Mouse (Mus musculus) ovary, adult 10 weeks (tissue): ENCODE results near the gene Eif4e2. TPM values are rescaled to one million over a fixed set of nuclear protein-coding genes. Genes with fewer than 3 reads are reported as not detected.

Experiments
- polyA plus RNA-seq: library from polyadenylated mRNA; stranded (reverse); fragments of 350-450 nt; fragmentation: Illumina TruSeq; extraction: RNeasy Lipid Tissue Mini Kit (QIAGEN cat#74804); gene quantifications from one replicate; pipeline ENCODE4 v1.2.3, GENCODE M21; 2014

The Eif4e2 gene
- 33.3 TPM for polyA plus RNA-seq

GRCm38 (mm10) chr1:87213735-87214704 lies at the start of gene Eif4e2:
Eif4e2 (plus strand) TSS chr1:87213914.

DNA sequence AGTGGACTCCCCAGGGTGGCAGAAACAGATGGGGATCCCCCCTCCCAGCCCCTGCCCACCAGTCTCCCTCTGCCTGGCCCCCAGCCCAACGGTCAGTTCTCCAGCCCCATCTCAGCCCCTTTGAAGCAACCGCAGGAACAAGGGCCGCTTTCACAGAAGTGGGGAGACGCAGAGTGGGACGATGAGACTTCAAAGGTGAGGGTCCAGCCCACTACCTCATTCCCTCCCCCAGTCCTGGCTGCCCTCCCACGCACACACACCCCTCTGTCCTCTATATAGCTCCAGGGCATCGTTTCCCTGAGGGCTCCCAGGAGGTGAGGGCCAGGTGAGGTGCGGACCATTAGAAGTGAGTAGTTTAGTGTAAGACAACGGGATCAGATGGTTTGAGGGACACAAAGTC lies 30.7 kb upstream of the Eif4e2 start, which contains the start of gene Prss56:
TSS of gene Prss56 (plus strand) at position 301 of the 400 bp plus-strand sequence.

GRCm38 (mm10) chr1:87190429-87190828 lies 23.3 kb upstream of the Eif4e2 start, which contains the start of gene Chrnd:
Chrnd (plus strand) TSS chr1:87190607.

GRCm38 (mm10) chr1:87204465-87204864 lies 9.2 kb upstream of the Eif4e2 start, which contains the start of gene Chrng:
Chrng (plus strand) TSS chr1:87204657.

DNA sequence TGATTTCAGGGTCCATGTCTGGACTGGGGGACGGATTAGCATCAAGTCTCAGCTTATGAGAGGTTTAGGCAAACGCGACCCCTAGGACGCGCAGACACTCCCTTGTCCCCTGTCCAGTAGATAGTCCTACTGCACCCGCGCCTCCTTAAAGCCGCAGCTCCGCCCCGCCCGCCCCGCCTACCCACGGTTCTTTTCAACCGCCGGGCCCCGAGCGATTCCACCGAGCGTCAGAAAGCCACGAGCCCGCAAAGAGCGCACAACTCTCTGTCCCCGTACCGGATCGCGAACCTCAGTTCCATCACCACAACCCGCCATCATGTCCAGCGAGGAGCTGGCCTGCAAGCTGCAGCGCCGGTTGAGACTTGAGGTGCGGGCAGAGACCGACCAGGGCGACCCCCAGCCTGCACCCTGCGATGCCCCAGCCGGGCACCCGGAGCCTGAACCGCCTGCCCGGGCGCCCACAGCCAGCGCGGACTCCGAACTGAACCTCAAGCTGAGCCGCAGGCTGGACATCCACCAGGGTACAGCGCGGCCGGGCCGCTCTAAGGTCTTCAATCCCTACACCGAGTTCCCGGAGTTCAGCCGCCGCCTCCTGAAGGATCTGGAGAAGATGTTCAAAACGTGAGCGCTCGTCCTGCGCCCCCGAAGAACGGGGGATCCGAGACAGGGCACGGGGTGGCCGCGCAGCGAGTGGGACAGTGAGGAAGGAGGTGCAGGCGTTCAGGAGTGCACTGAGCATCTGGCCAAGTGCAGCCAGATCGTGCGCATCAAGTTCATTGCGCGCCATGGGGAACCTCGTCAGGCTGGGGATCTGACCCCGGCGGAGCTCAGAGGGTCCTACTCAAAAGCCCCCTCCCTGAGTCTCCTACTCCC lies 50.7 kb downstream of the Eif4e2 start, which contains the start of gene Efhd1:
TSS of gene Efhd1 (plus strand) at position 230 of the 873 bp plus-strand sequence.

Other genes starting within 250 kb of the Eif4e2 start
- gene Alppl2, start 124.0 kb upstream of the Eif4e2 start, polyA plus RNA-seq: not detected
- not detected for gene Alpi, start 112.3 kb upstream of the Eif4e2 start, polyA plus RNA-seq
- not detected for gene Akp3, start 88.9 kb upstream of the Eif4e2 start, polyA plus RNA-seq
- gene Ecel1, start 57.4 kb upstream of the Eif4e2 start, polyA plus RNA-seq: not detected
- not detected for gene Prss56, start 30.6 kb upstream of the Eif4e2 start, polyA plus RNA-seq
- gene Chrnd, start 23.3 kb upstream of the Eif4e2 start, polyA plus RNA-seq: not detected
- gene Chrng, start 9.3 kb upstream of the Eif4e2 start, polyA plus RNA-seq: not detected
- gene Efhd1, start 50.4 kb downstream of the Eif4e2 start, polyA plus RNA-seq: 197 TPM
- gene Gigyf2, start 113.1 kb downstream of the Eif4e2 start, polyA plus RNA-seq: 115 TPM
- not detected for gene Kcnj13, start 180.8 kb downstream of the Eif4e2 start, polyA plus RNA-seq